Mouse (Mus musculus): Measurements from ENCODE around the gene Nfkbil1. TPM values are rescaled to one million over a fixed set of nuclear protein-coding genes. Genes with fewer than 3 reads are reported as not detected.

The Nfkbil1 gene
- polyA plus RNA-seq (2017; shearing (Covaris generic)) = 10 to 100 TPM; 15.6 to 29.3 TPM

DNA sequence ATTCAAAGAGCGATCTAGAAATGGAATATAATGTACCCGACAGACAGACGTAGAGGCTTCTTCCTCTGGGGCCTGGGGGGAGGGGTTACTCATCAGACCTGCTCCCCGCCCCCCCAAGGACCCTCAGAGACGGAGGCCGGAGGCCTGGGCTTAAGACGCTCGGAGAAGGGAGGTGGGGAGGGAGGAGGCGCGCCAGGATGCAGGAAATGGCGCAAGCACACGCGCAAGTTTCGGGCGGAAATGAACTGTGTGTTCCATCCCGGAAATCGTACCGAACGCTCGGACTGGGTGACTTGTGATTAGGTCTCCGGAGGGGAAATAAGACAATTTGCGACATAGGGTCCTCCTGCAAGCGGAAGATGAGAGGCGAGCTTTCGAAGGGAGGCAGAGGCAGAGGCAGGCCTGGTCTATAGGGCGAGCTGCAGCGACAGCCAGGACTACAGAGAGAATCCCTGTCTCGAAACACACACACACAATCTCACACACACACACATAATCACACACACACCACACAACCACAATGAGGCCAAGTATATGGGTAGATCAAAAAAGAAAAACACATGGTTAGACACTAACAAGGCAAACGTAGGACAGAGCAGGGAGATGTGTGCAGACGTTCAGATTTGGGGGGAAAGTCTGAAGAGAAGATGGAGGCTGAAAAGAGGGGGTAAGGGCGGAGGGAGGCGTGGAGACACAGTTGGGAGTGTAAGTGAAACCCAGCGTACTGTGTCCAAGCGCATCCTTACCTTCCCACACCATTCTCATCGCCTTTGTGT lies at the start of gene Nfkbil1:
Nfkbil1 (minus strand) TSS at position 179 of the 776 bp plus-strand sequence.

DNA sequence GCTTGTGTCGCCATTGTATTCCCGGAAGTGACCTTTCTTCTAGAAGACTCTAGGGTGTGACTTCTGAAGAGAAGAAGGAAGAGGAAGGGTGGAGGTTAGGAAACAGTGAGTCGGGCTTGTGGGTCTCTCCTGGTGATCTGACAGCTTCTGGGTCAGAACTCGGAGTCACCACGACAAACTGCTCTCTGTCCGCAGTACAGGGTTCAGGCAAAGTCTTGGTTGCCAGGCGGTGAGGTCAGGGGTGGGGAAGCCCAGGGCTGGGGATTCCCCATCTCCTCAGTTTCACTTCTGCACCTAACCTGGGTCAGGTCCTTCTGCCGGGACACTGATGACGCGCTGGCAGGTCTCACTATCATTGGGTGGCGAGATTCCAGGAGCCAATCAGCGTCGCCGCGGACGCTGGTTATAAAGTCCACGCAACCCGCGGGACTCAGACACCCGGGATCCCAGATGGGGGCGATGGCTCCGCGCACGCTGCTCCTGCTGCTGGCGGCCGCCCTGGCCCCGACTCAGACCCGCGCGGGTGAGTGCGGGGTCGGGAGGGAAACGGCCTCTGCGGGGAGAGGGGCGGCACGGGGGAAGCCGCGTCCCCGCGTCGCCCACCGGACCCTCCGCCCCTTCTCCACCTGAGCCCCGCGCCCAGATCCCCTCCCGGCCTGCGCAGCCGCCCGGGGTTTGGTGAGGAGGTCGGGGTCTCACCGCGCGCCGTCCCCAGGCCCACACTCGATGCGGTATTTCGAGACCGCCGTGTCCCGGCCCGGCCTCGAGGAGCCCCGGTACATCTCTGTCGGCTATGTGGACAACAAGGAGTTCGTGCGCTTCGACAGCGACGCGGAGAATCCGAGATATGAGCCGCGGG lies 27.3 kb upstream of the Nfkbil1 start, which contains the start of gene H2-D1:
H2-D1 (plus strand) TSS at position 67 of the 859 bp plus-strand sequence.

DNA sequence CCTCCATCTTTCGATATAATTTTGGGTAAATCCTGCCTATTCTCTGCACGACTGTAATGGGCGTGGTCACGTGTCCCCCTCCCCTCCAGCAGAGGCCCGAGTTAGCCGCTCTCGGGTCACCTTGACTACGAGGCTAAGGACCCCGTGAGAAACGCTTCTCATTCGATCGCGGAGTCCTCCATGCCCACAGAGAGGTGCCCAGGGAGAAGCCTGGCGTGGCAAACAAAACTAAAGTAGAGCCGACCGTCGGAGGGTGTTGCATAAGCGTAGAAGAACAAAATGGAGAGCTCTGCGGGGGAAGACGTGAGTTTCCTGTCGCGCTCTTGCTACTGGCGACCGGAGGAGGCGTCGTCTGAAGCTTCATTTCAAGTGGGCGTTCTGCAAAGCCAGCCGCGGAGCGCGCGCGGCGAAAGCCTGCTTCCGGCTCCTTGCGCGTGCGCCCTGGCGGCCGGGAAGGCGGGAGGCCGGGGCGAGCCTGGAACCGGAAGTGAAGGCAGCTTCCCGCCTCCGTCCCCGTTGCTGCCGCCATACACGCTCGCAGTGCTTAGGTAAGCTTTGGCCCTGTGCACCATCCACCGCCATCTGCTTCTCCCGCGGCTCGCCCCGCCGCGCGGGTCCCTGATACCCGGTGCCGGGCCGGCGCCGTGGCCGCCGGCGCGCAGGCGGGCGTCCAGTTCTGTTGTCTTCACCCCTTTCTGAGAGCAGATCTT lies 5.9 kb upstream of the Nfkbil1 start, which contains the start of gene Ddx39b:
Ddx39b (plus strand) TSS at position 442 of the 710 bp plus-strand sequence.

GRCm38 (mm10) chr17:35233114-35233980 lies 2.2 kb downstream of the Nfkbil1 start, which contains the start of gene Atp6v1g2:
Gene Atp6v1g2, plus strand, starts transcription at chr17:35233660.

GRCm38 (mm10) chr17:35220156-35220952 lies 15.2 kb downstream of the Nfkbil1 start, which contains the start of gene Gm16181:
Gene Gm16181, plus strand, starts transcription at chr17:35220834.

DNA sequence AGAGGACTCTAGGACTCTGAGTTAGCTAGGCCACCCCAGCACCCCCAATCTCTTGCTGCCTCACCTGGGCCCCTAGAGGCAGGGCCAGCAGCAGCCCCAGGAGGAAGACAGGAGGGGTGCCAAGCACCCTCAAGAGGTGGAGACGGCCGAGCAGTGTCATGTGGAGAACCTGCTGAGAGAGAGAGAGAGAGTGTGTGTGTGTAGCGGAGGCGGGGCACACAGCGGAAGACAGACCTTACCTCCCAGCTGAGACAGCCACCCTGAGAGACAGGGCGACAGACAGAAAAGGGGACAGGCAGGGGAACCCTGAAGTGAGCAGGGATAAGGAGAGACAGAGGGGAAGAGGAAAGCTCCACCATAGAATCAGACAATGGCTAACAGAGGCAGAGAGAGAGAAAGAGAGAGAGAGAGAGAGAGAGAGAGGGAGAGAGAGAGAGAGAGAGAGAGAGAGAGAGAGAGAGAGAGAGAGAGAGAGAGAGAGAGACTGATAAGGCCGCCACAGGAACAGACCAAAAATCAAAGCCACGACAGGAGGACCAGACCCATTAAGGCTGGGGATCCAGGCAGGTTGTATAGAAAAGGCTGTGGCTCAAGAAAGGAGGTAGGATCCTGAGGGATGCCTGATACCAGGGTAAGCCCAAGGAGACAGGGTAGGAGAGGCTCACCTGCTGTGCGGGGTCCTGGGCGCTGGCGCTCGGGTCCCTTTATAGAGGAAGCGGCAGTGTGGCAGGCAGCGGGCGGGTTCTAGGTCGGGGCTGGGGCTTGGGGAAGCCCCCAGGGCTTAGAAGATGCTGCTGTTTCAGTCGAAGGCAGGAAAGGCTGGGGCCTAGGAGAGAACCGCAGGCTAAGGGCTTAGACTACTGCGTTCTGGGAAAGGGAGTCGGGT lies 30.9 kb downstream of the Nfkbil1 start, which contains the start of gene Lta:
Lta (minus strand) TSS at position 858 of the 886 bp plus-strand sequence.

GRCm38 (mm10) chr17:35201787-35202186 lies 33.8 kb downstream of the Nfkbil1 start, which contains the start of gene Tnf:
Gene Tnf, minus strand, starts transcription at chr17:35202007.

GRCm38 (mm10) chr17:35193881-35194843 lies 41.4 kb downstream of the Nfkbil1 start, which contains the start of gene Ltb:
Gene Ltb, plus strand, starts transcription at chr17:35194439.

DNA sequence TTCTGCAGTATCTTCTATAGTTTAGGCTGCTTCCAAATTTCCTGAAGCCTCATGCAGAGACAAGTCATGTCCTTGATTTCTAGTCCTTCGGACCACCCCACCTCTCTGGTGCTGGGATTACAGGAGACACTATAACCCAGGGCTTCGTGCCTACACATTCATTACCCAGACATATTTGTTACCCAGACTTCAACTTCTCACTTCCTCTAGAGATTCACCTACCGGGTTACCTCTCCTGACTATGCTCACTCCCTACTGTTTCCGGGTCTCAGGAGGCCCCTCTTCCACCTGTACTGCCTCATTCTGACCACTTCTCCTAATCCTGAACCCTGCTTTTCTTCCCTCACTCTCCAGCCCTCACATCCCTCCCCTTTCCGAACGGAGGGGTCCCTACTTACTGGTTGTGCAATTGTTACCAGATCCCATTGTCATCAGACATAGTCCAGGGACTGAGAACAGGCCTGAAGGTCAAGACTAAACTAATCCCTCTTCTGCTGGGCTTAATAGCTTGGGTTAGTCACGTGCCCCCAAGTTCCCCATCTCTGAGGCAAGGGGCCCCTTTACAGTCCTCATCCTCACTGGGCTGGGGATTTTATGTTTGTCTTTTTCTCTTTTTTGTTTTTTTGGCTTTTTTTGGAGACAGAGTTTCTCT lies 47.5 kb downstream of the Nfkbil1 start, which contains the start of gene Lst1:
Lst1 (minus strand) TSS at position 481 of the 652 bp plus-strand sequence.

GRCm38 (mm10) chr17:35175968-35176367 lies 59.6 kb downstream of the Nfkbil1 start, which contains the start of gene Aif1:
Gene Aif1, minus strand, starts transcription at chr17:35176068.

Other genes starting within 250 kb of the Nfkbil1 start
- gene Vars, start 234.8 kb downstream of the Nfkbil1 start, polyA plus RNA-seq (2017; shearing (Covaris generic)) = 100 to 1,000 TPM; 201 to 211 TPM
- under 1 TPM; 0.07 to 0.34 TPM for gene Vwa7, start 219.2 kb downstream of the Nfkbil1 start, polyA plus RNA-seq (2017; shearing (Covaris generic))
- 1 to 10 TPM; 1.5 to 2.5 TPM for gene Sapcd1, start 207.8 kb downstream of the Nfkbil1 start, polyA plus RNA-seq (2017; shearing (Covaris generic))
- gene Msh5, start 189.0 kb downstream of the Nfkbil1 start, polyA plus RNA-seq (2017; shearing (Covaris generic)) = 1 to 10 TPM; 2.9 to 3.2 TPM
- 100 to 1,000 TPM; 533 to 549 TPM for gene Clic1, start 185.8 kb downstream of the Nfkbil1 start, polyA plus RNA-seq (2017; shearing (Covaris generic))
- gene Ddah2, start 176.8 kb downstream of the Nfkbil1 start, polyA plus RNA-seq (2017; shearing (Covaris generic)) = 1 to 10 TPM in 1 of 2 experiments, under 1 TPM in 1; 0.98 to 2.2 TPM
- gene Ly6g6c, start 170.4 kb downstream of the Nfkbil1 start, polyA plus RNA-seq (2017; shearing (Covaris generic)) = 1 to 10 TPM in 1 of 2 experiments, not detected in 1; 2.0 TPM
- under 1 TPM; 0.11 to 0.16 TPM for gene Mpig6b, start 169.6 kb downstream of the Nfkbil1 start, polyA plus RNA-seq (2017; shearing (Covaris generic))
- not detected for gene Ly6g6e, start 158.9 kb downstream of the Nfkbil1 start, polyA plus RNA-seq (2017; shearing (Covaris generic))
- under 1 TPM in 1 of 2 experiments, not detected in 1; 0.60 TPM for gene Ly6g6d, start 157.7 kb downstream of the Nfkbil1 start, polyA plus RNA-seq (2017; shearing (Covaris generic))
- gene Ly6g6f, start 150.2 kb downstream of the Nfkbil1 start, polyA plus RNA-seq (2017; shearing (Covaris generic)) = not detected
- 10 to 100 TPM; 73.9 to 82.7 TPM for gene Abhd16a, start 146.5 kb downstream of the Nfkbil1 start, polyA plus RNA-seq (2017; shearing (Covaris generic))
- not detected for gene Ly6g5c, start 127.5 kb downstream of the Nfkbil1 start, polyA plus RNA-seq (2017; shearing (Covaris generic))
- 1 to 10 TPM in 1 of 2 experiments, under 1 TPM in 1; 0.90 to 3.6 TPM for gene Ly6g5b, start 120.4 kb downstream of the Nfkbil1 start, polyA plus RNA-seq (2017; shearing (Covaris generic))
- gene Gpank1, start 114.3 kb downstream of the Nfkbil1 start, polyA plus RNA-seq (2017; shearing (Covaris generic)) = 10 to 100 TPM; 54.2 to 60.6 TPM
- gene Csnk2b, start 113.7 kb downstream of the Nfkbil1 start, polyA plus RNA-seq (2017; shearing (Covaris generic)) = 100 to 1,000 TPM; 238 to 275 TPM
- gene D17H6S53E, start 109.4 kb downstream of the Nfkbil1 start, polyA plus RNA-seq (2017; shearing (Covaris generic)) = 1 to 10 TPM; 1.9 to 3.0 TPM
- 1 to 10 TPM in 1 of 2 experiments, not detected in 1; 2.6 TPM for gene Apom, start 103.7 kb downstream of the Nfkbil1 start, polyA plus RNA-seq (2017; shearing (Covaris generic))
- 10 to 100 TPM; 50.0 to 63.9 TPM for gene Bag6, start 100.6 kb downstream of the Nfkbil1 start, polyA plus RNA-seq (2017; shearing (Covaris generic))
- 10 to 100 TPM; 24.6 to 25.6 TPM for gene Prrc2a, start 70.9 kb downstream of the Nfkbil1 start, polyA plus RNA-seq (2017; shearing (Covaris generic))
- gene Aif1, start 59.7 kb downstream of the Nfkbil1 start, polyA plus RNA-seq (2017; shearing (Covaris generic)) = 1 to 10 TPM; 1.9 to 8.1 TPM
- gene Lst1, start 47.4 kb downstream of the Nfkbil1 start, polyA plus RNA-seq (2017; shearing (Covaris generic)) = 1 to 10 TPM; 5.7 to 8.4 TPM
- gene Ltb, start 41.4 kb downstream of the Nfkbil1 start, polyA plus RNA-seq (2017; shearing (Covaris generic)) = 1,000 to 10,000 TPM; 1,692 to 1,979 TPM
- 10 to 100 TPM; 34.2 to 54.8 TPM for gene Tnf, start 33.8 kb downstream of the Nfkbil1 start, polyA plus RNA-seq (2017; shearing (Covaris generic))
- 100 to 1,000 TPM in 1 of 2 experiments, 10 to 100 TPM in 1; 56.6 to 152 TPM for gene Lta, start 30.4 kb downstream of the Nfkbil1 start, polyA plus RNA-seq (2017; shearing (Covaris generic))
- gene Gm16181, start 15.0 kb downstream of the Nfkbil1 start, polyA plus RNA-seq (2017; shearing (Covaris generic)) = not detected
- gene Atp6v1g2, start 2.1 kb downstream of the Nfkbil1 start, polyA plus RNA-seq (2017; shearing (Covaris generic)) = 1 to 10 TPM; 4.5 to 5.5 TPM
- 100 to 1,000 TPM; 211 to 230 TPM for gene Ddx39b, start 6.0 kb upstream of the Nfkbil1 start, polyA plus RNA-seq (2017; shearing (Covaris generic))
- 1,000 to 10,000 TPM; 5,968 to 6,679 TPM for gene H2-D1, start 26.9 kb upstream of the Nfkbil1 start, polyA plus RNA-seq (2017; shearing (Covaris generic))
- 1 to 10 TPM in 1 of 2 experiments, under 1 TPM in 1; 0.48 to 1.8 TPM for gene H2-Q1, start 84.6 kb upstream of the Nfkbil1 start, polyA plus RNA-seq (2017; shearing (Covaris generic))
- gene H2-Q2, start 106.5 kb upstream of the Nfkbil1 start, polyA plus RNA-seq (2017; shearing (Covaris generic)) = 10 to 100 TPM; 15.6 to 19.4 TPM
- gene H2-Q4, start 143.8 kb upstream of the Nfkbil1 start, polyA plus RNA-seq (2017; shearing (Covaris generic)) = 10 to 100 TPM; 33.5 to 46.7 TPM
- 100 to 1,000 TPM; 686 to 886 TPM for gene H2-Q6, start 189.1 kb upstream of the Nfkbil1 start, polyA plus RNA-seq (2017; shearing (Covaris generic))
- gene H2-Q7, start 203.4 kb upstream of the Nfkbil1 start, polyA plus RNA-seq (2017; shearing (Covaris generic)) = 1,000 to 10,000 TPM; 2,137 to 2,431 TPM
- 10 to 100 TPM; 24.7 to 30.9 TPM for gene H2-Q10, start 234.3 kb upstream of the Nfkbil1 start, polyA plus RNA-seq (2017; shearing (Covaris generic))

Data from inflammation-experienced regulatory T-cells (primary cell).